Mouse (Mus musculus): Measurements from ENCODE around the gene Bphl. TPM values are rescaled to one million over a fixed set of nuclear protein-coding genes. Genes with fewer than 3 reads are reported as not detected.

Bphl gene
- total RNA-seq, 2 experiments from 2014 or later = 15.3 to 16.5 TPM

DNA sequence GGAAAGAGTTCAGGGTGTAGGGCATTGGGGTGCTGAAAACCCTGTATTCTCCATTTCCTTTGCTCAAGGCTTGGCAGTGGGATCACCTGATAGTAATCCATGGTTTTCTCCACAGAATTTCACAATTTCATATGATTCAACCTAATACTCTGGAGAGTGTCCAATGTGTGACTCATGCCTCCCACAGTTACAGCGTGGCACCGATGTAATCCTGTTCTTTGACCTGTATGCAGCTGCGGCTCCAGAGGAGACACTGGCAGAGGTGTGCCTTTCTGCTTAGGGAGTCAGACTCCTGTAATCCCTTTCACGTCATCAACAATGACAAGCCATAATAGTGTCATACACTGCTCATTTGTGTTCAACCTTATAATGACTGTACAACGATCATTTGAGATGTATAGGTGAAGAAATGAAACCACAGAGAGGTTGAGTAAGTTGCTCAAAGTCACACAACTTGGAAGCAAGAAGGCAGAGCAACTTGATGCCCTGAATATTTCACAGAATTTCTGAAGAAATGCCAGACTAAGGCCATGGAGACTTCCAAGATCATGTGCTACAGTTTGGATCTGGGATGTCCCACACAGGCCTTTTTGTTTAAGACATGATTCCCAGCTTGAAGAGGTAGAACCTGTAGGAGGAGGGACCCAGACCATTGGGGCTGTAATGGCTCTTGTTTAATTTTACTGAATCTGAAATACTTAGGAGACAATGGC is 75.1 kb downstream of the Bphl start:
- ATAC-seq (replicated peaks; ENCODE audit: low FRiP score, low TSS enrichment, poor library complexity, severe bottlenecking) = no peak

DNA sequence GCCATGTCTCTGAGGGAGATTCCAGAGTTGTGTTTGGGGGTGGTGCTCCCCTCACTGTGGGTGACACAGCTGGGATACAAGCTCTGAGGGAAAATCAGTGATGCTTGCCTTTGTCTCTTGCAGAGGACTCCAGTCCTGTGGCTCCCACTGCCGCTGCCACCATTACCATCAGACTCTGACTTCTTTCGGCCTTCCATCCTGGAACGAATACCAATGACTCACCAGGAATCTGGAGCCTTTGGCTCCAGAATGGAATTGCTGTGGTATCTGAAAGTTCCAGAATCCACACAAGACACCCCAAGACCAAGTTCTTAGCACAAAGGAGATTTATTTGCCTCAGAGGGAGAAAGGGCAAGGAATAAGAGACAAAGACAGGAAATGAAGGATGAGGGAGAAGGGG is 75.7 kb downstream of the Bphl start:
- ATAC-seq (replicated peaks; ENCODE audit: low FRiP score, low TSS enrichment, poor library complexity, severe bottlenecking) = no peak

DNA sequence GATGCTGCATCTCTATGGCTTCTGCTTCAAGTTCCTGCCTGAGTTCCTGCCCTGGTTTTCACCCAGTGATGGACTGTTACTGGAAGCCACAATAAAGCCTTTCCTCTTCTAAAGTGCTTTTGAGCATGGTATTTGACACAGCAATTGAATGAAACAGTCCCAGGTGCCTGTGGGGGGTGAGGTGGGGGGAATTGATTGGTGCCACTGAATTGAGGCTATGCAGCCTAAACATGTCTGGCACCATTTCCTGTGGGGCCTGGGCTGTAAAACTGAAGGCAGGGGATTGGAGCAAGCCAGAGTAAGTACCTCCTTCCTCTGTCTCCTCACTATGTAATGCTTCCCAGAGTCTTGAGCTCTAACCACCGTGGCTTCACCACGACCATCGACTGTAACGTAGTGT is 77.3 kb downstream of the Bphl start:
- no peak for ATAC-seq (replicated peaks; ENCODE audit: low FRiP score, low TSS enrichment, poor library complexity, severe bottlenecking)

DNA sequence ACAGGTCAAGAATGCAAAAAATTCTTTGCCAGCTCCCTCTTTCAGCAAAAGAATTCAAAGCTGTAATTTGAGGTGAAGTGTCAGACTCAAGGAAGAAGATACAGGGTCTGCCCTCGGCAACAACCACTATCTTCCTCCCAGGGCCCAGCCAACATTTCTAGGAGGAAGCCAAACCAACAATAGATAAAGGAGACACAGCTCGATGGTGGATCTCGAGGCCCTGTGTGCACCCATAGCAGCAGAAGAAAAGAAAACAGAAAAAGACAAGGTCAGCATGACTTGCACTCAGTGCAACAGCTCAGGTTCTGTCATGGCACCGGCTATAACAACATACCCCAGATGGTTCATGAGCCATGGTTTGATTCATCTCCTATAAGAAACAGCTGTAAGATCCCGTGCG is 79.1 kb downstream of the Bphl start:
- ATAC-seq (replicated peaks; ENCODE audit: low FRiP score, low TSS enrichment, poor library complexity, severe bottlenecking) = peak; percentile 15; the same call in 1 of the 2 replicates

DNA sequence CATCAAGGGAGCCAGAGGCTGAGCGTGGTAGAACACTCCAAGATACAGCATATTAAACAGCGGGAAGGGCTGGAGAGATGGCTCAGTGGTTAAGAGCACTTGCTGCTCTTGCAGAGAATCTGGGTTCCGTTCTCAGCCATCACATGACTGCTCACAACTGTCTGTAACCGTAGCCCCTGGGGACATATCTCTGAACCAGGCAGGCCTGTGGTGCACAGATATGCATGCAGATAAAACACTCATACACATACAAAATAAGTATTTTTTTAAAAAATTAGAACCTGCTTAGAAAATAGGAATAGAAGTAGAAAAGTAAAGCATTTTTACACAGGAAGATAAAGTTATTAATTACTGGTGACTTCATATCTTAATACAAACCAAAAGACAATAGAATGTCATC is 81.4 kb downstream of the Bphl start:
- peak; percentile 73 for ATAC-seq (replicated peaks; ENCODE audit: low FRiP score, low TSS enrichment, poor library complexity, severe bottlenecking)

DNA sequence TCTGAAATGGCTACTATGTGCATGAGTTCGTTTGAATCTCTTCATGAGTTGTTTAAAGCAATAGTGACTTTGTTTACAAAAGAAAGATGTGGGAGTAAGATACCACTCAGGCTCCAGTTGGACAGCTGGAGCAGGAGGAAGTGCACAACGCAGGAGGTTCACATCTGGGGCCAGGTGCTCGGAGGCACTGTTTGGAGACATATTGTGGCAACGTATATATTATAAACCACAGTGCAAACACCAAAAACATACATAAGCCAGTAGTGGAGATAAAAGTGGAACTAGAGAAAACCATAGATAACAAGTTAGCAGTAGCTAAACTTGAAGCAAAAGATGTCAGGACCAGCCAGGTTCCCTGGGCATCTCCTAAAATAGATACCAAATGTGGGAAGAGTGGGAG is 82.0 kb downstream of the Bphl start:
- peak; percentile 38; the same call in 1 of the 2 replicates for ATAC-seq (replicated peaks; ENCODE audit: low FRiP score, low TSS enrichment, poor library complexity, severe bottlenecking)

DNA sequence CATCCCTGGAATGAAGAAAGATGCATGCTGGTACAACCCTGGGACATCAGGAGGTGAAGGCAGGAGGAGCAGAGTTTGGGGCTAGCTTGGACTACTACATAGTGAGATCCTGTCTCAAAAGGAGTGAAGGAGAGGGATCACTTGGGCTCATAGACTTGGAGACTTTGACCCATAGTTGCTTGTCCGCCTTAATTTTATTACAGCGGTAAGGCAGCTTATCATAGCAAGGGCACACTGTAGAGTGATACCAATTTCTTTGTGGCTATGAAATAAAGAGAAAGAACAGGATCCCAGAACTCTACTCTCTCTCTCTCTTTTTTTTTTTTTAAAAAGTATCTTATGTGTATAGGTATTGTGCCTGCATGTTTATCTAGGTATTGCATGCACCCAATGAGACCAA is 83.1 kb downstream of the Bphl start:
- no peak for ATAC-seq (replicated peaks; ENCODE audit: low FRiP score, low TSS enrichment, poor library complexity, severe bottlenecking)

Other genes starting within 250 kb of the Bphl start
- not detected in 2 replicates for gene Serpinb6e, start 194.2 kb upstream of the Bphl start, total RNA-seq (2014; fragmentation: Nextera tagmentation)
- gene Serpinb6e, start 194.2 kb upstream of the Bphl start, total RNA-seq (2017) = not detected in 2 replicates
- not detected in 2 replicates for gene Serpinb6c, start 131.9 kb upstream of the Bphl start, total RNA-seq (2014; fragmentation: Nextera tagmentation)
- gene Serpinb6c, start 131.9 kb upstream of the Bphl start, total RNA-seq (2017) = not detected in 2 replicates
- gene Nqo2, start 72.9 kb upstream of the Bphl start, total RNA-seq (2014; fragmentation: Nextera tagmentation) = 15.8 and 26.2 TPM in 2 replicates
- 30.6 and 31.5 TPM in 2 replicates for gene Nqo2, start 72.9 kb upstream of the Bphl start, total RNA-seq (2017)
- 18.8 and 24.6 TPM in 2 replicates for gene Ripk1, start 35.2 kb upstream of the Bphl start, total RNA-seq (2014; fragmentation: Nextera tagmentation)
- gene Ripk1, start 35.2 kb upstream of the Bphl start, total RNA-seq (2017) = 36.3 and 36.9 TPM in 2 replicates
- 9.4 and 14.2 TPM in 2 replicates for gene Serpinb6a, start 34.8 kb upstream of the Bphl start, total RNA-seq (2014; fragmentation: Nextera tagmentation)
- 8.6 and 12.5 TPM in 2 replicates for gene Serpinb6a, start 34.8 kb upstream of the Bphl start, total RNA-seq (2017)
- 18.2 and 19.1 TPM in 2 replicates for gene Tubb2a, start 40.4 kb downstream of the Bphl start, total RNA-seq (2014; fragmentation: Nextera tagmentation)
- 19.0 and 21.9 TPM in 2 replicates for gene Tubb2a, start 40.4 kb downstream of the Bphl start, total RNA-seq (2017)
- gene Tubb2b, start 92.9 kb downstream of the Bphl start, total RNA-seq (2014; fragmentation: Nextera tagmentation) = not detected in 2 replicates
- gene Tubb2b, start 92.9 kb downstream of the Bphl start, total RNA-seq (2017) = not detected in 2 replicates
- gene Psmg4, start 125.4 kb downstream of the Bphl start, total RNA-seq (2014; fragmentation: Nextera tagmentation) = 53.4 and 73.9 TPM in 2 replicates
- gene Psmg4, start 125.4 kb downstream of the Bphl start, total RNA-seq (2017) = 145 and 217 TPM in 2 replicates